Mouse (Mus musculus) CH12.LX (cell line): ENCODE data around the gene H1f0.

ENCODE experiments used
- CTCF ChIP-seq, 2 experiments: IDR thresholded peaks in 1 of 2; conservative IDR thresholded peaks in 1 of 2; 2 replicates each; pipeline ENCODE4 v1.5.1; 2011 to 2012; ENCODE audit warnings: low read depth in 2 of 2, low read length in 2 of 2, improper control_type of control experiment in 1 of 2, inconsistent platforms in 1 of 2, mild to moderate bottlenecking in 1 of 2, moderate library complexity in 1 of 2
- EP300 ChIP-seq: IDR thresholded peaks from 2 replicates; pipeline ENCODE4 v1.6.1; 2011; ENCODE audit warnings: low read length, improper control_type of control experiment
- MXI1 ChIP-seq: IDR thresholded peaks from 2 replicates; pipeline ENCODE4 v1.6.1; 2011; ENCODE audit warnings: mild to moderate bottlenecking, low read depth, low read length, improper control_type of control experiment
- POLR2A ChIP-seq: IDR thresholded peaks from 2 replicates; pipeline ENCODE4 v1.6.1; 2011; ENCODE audit warnings: low read depth, mild to moderate bottlenecking, improper control_type of control experiment, low read length

DNA sequence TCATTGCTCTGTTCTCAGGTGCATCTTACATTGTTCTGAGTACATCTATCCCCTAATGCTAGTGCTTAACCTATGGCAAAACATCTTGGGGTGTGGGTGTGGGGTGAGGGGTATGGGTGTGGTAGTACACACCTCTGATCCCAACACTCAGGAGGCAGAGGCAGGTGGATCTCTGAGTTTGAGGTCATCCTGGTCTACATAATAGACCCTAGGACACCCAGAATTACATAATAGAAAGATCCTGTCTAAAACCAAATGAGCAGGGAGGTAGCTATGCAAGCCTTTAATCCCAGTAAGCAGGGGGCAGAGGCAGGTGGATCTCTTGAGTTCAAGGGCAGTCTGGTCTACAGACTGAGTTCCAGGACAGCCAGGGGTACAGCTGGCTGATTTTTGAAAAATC, 45.5 kb downstream of the H1f0 start:
- TF ChIP-seq POLR2A (no peak), EP300 (no peak), MXI1 (no peak), CTCF (conservative IDR thresholded peaks at IDR 0.05 in 1 of 2, IDR thresholded peaks at IDR 0.05 in 1 of 2; ENCODE audit: low read depth in 2 of 2, low read length in 2 of 2) (no peak)
